Mouse (Mus musculus) bone marrow, adult 2 months (tissue): Measurements from ENCODE around the gene Mettl2. TPM values are rescaled to one million over a fixed set of nuclear protein-coding genes. Genes with fewer than 3 reads are reported as not detected.
"Not testable (repeated sequence)": the region's sequence is repeated elsewhere in the genome, so short reads cannot be mapped to it uniquely, and the experiment has no call there.

Experiments used
- H3K27ac ChIP-seq: fragments of 200-500 bp; 2 replicates; pipeline ENCODE4 v1.5.1; 2012; ENCODE audit warnings: low read depth, mild to moderate bottlenecking, control low read depth, inconsistent platforms, low read length; ENCODE audit not compliant: control insufficient read depth, poor library complexity, insufficient read depth
- H3K4me1 ChIP-seq: fragments of 200-500 bp; 2 replicates; pipeline ENCODE4 v1.6.1; 2011; ENCODE audit warnings: low read length; ENCODE audit not compliant: control insufficient read depth, insufficient read depth
- H3K4me3 ChIP-seq: fragments of 200-500 bp; replicated peaks from 2 replicates; pipeline ENCODE3; 2011; ENCODE audit warnings: mild to moderate bottlenecking, low read depth, low read length, control low read depth; ENCODE audit not compliant: control insufficient read depth
- CTCF ChIP-seq: fragments of 200-500 bp; IDR thresholded peaks from 2 replicates; pipeline ENCODE4 v1.5.1; 2011; ENCODE audit warnings: low read length, control low read depth; ENCODE audit not compliant: control insufficient read depth, insufficient read depth
- POLR2A ChIP-seq: fragments of 200-500 bp; IDR thresholded peaks from 2 replicates; pipeline ENCODE4 v1.6.1; 2011; ENCODE audit warnings: low read depth, mild to moderate bottlenecking, control low read depth, low read length, borderline replicate concordance; ENCODE audit not compliant: control insufficient read depth
- WGBS: fragments of 180-500 bp; shearing (Covaris S2); methylation state at CpG from one replicate; pipeline ENCODE4 v1.1.7; 2018; 5-methylcytosine and 5-hydroxymethylcytosine counted together
- polyA plus RNA-seq: library from polyadenylated mRNA; stranded (reverse); fragments of >200 nt; gene quantifications from 2 replicates; pipeline ENCODE4 v1.2.4, GENCODE M21; 2011; ENCODE audit warnings: low replicate concordance; ENCODE audit not compliant: missing spikeins, insufficient read depth, insufficient read length

The Mettl2 gene
- polyA plus RNA-seq: 3.3 and 4.5 TPM in 2 replicates

DNA sequence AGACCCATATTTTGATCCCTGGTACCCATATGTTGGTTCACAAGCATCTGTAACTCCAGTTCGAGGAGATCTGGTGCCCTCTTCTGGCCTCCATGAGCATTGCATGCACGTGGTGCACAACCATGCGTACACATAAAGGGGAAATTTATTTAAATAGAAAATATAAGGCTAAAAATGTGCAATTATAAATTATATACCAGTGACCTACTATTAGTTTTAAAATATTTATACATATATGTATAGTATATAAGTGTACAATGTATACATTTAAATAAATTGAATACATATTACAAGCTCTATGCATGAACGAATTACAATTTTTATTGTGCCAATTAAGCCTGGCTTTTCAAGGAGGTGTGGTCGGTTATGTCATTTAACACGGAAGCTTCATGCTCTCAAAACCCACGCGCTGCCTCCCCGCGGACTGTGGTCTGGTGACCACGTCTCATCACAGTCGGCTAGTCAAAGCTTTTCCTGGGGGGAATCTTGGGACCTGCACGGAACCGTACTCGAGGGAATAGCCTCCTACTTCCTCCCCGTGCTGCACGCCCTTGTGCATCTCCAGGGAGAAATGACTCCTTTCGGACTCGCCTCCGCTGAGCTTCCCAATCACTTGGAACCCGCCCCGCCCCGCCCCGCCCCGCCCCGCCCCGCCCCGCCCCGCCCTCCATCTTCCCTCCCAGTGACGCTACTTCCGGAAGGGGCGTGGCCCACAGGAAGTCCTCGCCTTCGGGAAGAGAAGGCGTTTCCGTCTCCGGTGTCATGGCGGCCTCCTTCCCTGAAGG is at the start of gene Mettl2:
Mettl2 (plus strand) TSS at position 691 of the 785 bp plus-strand sequence.
- Histone ChIP-seq H3K4me1 (no peaks in the 10 kb centered on the region; the same call in 1 of the 2 replicates), H3K4me3 (peak within 1 kb of the TSS; percentile 97), H3K27ac (peak within 1 kb of the TSS; percentile 73)
- 2% methylated on average over 38 of the region's 38 CpGs for WGBS
- TF ChIP-seq CTCF (peak; percentile 72), POLR2A (0 out of 2 replicates have a peak, but pooled peaks have one; percentile 32)

DNA sequence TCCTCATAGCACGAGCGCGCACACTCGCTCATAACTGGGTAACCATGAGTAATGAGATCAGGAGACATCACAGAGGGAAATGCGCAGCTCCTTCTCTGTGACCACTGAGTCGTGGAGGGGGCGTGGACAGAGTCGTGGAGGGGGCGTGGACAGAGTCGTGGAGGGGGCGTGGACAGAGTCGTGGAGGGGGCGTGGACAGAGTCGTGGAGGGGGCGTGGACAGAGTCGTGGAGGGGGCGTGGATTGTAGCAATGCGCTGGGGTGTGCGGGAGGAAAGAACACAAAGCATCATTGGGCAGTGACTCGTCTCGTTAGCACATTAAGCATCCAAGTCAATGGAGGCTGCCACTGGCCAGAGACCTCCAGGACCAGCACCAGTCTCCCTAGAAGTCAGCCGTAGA is 13.8 kb upstream of the Mettl2 start:
- not testable (repeated sequence) for H3K4me3 ChIP-seq, H3K27ac ChIP-seq, H3K4me1 ChIP-seq
- 75% methylated on average over 22 of the region's 22 CpGs for WGBS

DNA sequence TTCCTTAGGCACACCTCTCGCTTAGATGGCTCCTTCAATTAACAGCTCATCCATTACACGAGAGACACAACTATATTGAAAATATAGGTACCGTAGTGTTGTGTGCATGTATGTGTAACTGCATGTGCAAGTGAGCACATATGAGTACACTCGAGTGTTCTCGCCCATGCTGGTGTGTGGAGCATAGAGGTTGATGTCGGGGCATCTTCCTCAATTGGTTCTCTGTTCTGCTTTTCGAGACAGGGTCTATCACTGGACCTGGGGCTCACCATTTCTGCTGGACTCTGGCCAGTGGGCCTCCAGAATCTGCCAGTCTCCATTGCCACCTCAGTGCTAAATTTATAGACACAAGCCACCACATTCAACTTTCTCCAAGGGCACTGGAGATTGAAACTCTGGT is 8.4 kb upstream of the Mettl2 start:
- no peaks in the 10 kb centered on the region for H3K4me1 ChIP-seq
- no peak overlapping the region for H3K4me3 ChIP-seq
- H3K27ac ChIP-seq: no peak overlapping the region
- 80% methylated on average over 7 of the region's 7 CpGs for WGBS
- no peak for TF ChIP-seq POLR2A
- no peak for TF ChIP-seq CTCF

DNA sequence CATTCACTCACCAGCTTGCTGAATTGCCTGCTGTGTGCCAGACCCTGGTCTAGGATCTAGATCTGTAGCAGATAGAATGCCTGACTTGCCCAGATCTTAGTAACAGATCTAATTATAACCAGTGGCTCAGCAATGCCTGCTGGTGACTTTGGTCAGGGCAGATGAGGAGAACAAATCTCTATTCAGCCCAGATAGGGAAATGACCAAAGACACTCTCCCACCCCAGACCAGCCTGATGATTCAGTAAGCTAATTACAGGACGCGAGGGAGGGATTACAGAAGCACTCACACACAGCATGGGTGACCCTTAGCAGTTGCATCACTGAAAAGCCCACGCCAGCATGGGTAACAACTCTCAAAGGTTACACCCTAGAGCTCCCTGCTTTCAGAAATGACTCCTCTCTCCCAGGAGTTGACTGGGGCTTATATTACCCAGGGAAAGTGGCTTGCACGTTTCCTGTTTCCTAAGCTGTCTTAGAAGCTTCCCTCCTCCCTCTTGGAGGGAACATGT is 5.6 kb upstream of the Mettl2 start:
- Histone ChIP-seq H3K4me3 (no peak overlapping the region), H3K27ac (no peak overlapping the region), H3K4me1 (no peaks in the 10 kb centered on the region)
- 29% methylated on average over 4 of the region's 4 CpGs for WGBS
- TF ChIP-seq POLR2A (no peak), CTCF (no peak)

DNA sequence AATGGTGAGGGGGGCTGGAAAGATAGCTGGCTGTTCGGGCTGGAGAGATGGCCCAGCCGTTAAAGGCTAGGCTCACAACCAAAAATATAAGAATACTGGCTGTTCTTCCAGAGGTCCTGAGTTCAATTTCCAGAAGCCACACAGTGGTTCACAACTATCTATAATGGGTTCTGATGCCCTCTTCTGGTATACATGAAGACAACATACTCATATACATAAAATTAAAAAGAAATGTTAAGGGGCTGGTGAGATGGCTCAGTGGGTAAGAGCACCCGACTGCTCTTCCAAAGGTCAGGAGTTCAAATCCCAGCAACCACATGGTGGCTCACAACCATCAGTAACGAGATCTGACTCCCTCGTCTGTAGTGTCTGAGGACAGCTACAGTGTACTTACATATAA is 4.4 kb upstream of the Mettl2 start:
- not testable (repeated sequence) for H3K4me3 ChIP-seq
- 62% methylated on average over 5 of the region's 5 CpGs for WGBS

DNA sequence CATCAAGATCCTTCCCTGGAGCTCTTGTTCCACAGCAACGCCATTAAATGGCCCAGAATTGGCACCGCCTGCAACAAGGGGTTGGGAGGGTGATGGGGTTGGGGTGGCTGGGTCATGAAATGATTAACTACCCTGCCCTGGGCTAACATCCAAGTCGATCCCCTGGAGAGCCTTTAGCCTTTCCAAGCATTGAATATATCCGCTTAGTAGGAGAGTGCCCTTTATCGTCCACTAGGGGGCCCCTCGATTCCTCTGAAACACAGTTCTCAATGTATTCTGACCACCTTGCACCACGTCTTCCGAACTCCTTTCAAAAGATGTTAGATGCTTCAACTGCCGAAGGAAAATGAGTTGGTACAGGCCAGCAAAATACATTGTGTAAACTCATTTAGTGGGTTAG is 2.2 kb upstream of the Mettl2 start:
- WGBS: 6% methylated on average over 9 of the region's 9 CpGs
- no peak overlapping the region for H3K27ac ChIP-seq
- TF ChIP-seq POLR2A (no peak), CTCF (peak; percentile 27; the same call in 1 of the 2 replicates)
- H3K4me1 ChIP-seq: no peaks in the 10 kb centered on the region; the same call in 1 of the 2 replicates
- H3K4me3 ChIP-seq: no peak overlapping the region

More for the DNA sequence above, 4.4 kb upstream of the Mettl2 start:
- not testable (repeated sequence) for H3K27ac ChIP-seq, H3K4me1 ChIP-seq

DNA sequence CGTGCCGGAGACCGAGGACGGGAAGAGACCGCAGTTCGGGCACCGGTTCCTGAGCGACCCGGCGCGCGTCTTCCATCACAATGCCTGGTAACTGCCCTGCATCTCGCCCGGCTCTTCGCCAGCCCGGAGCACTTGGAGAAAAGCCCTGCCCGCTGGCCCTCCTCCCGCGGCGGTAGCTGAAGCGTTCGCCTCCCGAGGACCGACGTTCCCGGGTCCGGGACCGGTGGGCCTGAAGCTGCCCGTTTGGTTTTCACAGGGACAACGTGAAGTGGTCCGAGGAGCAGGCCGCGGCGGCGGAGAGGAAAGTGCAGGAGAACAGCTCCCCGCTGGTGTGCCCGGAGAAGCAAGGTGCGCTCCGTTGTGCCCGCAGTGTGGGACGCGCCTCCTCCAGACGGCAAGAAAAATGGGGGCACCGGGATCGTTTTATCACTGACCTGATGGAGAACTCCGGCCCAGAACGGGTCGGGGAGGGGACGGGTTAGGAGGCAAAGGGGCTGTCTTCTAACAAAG is 350 bp downstream of the Mettl2 start:
- Histone ChIP-seq H3K27ac (peak overlapping the region; percentile 20; the same call in 1 of the 2 replicates), H3K4me3 (peak overlapping the region; percentile 97), H3K4me1 (no peaks in the 10 kb centered on the region; the same call in 1 of the 2 replicates)
- under 1% methylated on average over 49 of the region's 49 CpGs for WGBS
- TF ChIP-seq POLR2A (0 out of 2 replicates have a peak, but pooled peaks have one; percentile 21), CTCF (no peak)

DNA sequence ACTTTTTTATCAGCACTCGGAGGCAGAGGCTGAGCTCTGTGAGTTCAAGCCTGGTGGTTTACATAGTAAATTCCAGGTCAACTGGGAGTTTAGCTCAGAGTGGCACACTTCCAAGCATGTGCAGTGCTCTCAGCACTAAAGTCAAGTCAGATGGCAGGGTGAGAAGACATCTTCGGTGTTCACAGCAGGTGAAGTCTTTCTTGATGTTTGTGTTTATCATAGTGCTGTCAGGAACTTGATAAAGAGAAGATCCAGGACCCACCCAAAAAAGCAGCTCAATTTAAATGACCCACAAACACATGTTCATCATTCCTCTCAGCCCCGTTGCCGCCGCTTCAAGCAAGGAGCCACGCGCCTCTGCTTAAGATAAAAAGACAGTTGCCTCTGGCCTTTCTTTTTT is 9.5 kb downstream of the Mettl2 start:
- TF ChIP-seq CTCF: no peak
- TF ChIP-seq POLR2A: no peak
- H3K4me3 ChIP-seq: no peak overlapping the region
- WGBS: 80% methylated on average over 7 of the region's 7 CpGs
- no peaks in the 10 kb centered on the region for H3K4me1 ChIP-seq
- H3K27ac ChIP-seq: no peak overlapping the region

DNA sequence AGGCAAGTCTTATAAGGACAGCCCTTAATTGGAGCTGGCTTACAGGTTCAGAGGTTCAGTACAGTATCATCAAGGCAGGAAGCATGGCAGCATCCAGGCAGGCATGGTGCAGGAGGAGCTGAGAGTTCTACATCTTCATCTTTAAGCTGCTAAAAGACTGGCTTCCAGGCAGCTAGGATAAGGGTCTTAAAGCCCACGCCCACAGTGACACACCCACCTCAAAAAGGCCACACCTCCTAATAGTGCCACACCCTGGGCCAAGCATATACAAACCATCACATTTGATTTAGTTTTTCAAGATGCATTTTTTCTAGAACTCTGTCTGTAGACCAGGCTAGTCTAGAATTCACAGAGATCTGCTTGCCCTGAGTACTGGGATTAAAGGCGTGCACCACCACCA is 11.0 kb downstream of the Mettl2 start:
- not testable (repeated sequence) for H3K27ac ChIP-seq, H3K4me1 ChIP-seq, H3K4me3 ChIP-seq
- WGBS: 76% methylated on average over 2 of the region's 2 CpGs

DNA sequence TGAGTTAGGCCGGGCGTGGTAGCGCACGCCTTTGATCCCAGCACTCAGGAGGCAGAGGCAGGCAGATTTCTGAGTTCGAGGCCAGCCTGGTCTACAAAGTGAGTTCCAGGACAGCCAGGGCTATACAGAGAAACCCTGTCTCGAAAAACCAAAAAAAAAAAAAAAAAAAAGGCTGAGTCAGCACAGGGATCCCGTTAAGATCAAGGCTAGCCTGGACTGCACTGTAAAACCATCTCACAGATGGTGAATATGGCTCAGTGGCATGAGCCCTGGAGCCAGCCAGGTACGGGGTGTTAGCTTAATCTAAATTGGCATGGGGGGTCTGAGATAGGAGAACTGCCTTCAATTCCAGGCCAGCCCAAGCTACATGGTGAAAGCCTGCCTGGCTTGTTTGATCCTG is 14.3 kb downstream of the Mettl2 start:
- H3K4me1 ChIP-seq, H3K4me3 ChIP-seq, H3K27ac ChIP-seq: not testable (repeated sequence)
- 86% methylated on average over 8 of the region's 8 CpGs for WGBS
